Mouse (Mus musculus) colon, adult 2 months (tissue): ENCODE measurements around the gene Cacna1h. TPM values are rescaled to one million over a fixed set of nuclear protein-coding genes. Genes with fewer than 3 reads are reported as not detected.

ENCODE experiments used
- polyA plus RNA-seq: library from polyadenylated mRNA; depleted of rRNA; stranded (reverse); fragments of >200 nt; gene quantifications from 2 replicates; pipeline ENCODE4 v1.2.3, GENCODE M21; 2012; rRNA removed

Cacna1h gene
- polyA plus RNA-seq: 56.5 and 61.8 TPM in 2 replicates

GRCm38 (mm10) chr17:25433617-25434606 is at the start of gene Cacna1h:
Gene Cacna1h (minus strand): TSS chr17:25433783.

GRCm38 (mm10) chr17:25454272-25454671 is 20.7 kb upstream of the Cacna1h start, which contains the start of gene Tekt4:
Gene Tekt4 (plus strand): TSS chr17:25454615.

GRCm38 (mm10) chr17:25368973-25369372 is 64.6 kb downstream of the Cacna1h start, which contains the start of gene Tpsg1:
Gene Tpsg1 (plus strand): TSS chr17:25369273.

GRCm38 (mm10) chr17:25366005-25366404 is 67.6 kb downstream of the Cacna1h start, which contains the start of gene Tpsb2:
Gene Tpsb2 (plus strand): TSS chr17:25366305.

GRCm38 (mm10) chr17:25345462-25345861 is 88.1 kb downstream of the Cacna1h start, which contains the start of gene Tpsab1:
Gene Tpsab1 (minus strand): TSS chr17:25345562.

Other genes with a start within 250 kb of the Cacna1h start
- 13.6 and 15.0 TPM in 2 replicates for gene BC003965, start 249.2 kb downstream of the Cacna1h start, polyA plus RNA-seq
- 11.5 and 12.7 TPM in 2 replicates for gene Unkl, start 245.4 kb downstream of the Cacna1h start, polyA plus RNA-seq
- gene Gnptg, start 193.7 kb downstream of the Cacna1h start, polyA plus RNA-seq: 26.5 and 30.4 TPM in 2 replicates
- 13.5 and 16.3 TPM in 2 replicates for gene Tsr3, start 193.6 kb downstream of the Cacna1h start, polyA plus RNA-seq
- gene Baiap3, start 177.4 kb downstream of the Cacna1h start, polyA plus RNA-seq: 11.4 and 13.3 TPM in 2 replicates
- gene Ube2i, start 159.2 kb downstream of the Cacna1h start, polyA plus RNA-seq: 80.8 and 81.0 TPM in 2 replicates
- gene Prss34, start 135.4 kb downstream of the Cacna1h start, polyA plus RNA-seq: not detected in 2 replicates
- not detected in 2 replicates for gene Prss28, start 125.1 kb downstream of the Cacna1h start, polyA plus RNA-seq
- not detected in 2 replicates for gene Prss29, start 115.1 kb downstream of the Cacna1h start, polyA plus RNA-seq
- not detected in 2 replicates for gene Tpsab1, start 88.2 kb downstream of the Cacna1h start, polyA plus RNA-seq
- gene Tpsb2, start 67.5 kb downstream of the Cacna1h start, polyA plus RNA-seq: 1.6 and 1.8 TPM in 2 replicates
- 180 and 201 TPM in 2 replicates for gene Tpsg1, start 64.5 kb downstream of the Cacna1h start, polyA plus RNA-seq
- 0.16 and 0.48 TPM in 2 replicates for gene Tekt4, start 20.8 kb upstream of the Cacna1h start, polyA plus RNA-seq
- 0.56 and 1.00 TPM in 2 replicates for gene Sstr5, start 63.5 kb upstream of the Cacna1h start, polyA plus RNA-seq
- gene Sox8, start 136.9 kb upstream of the Cacna1h start, polyA plus RNA-seq: 1.0 and 1.8 TPM in 2 replicates
- gene Lmf1, start 145.3 kb upstream of the Cacna1h start, polyA plus RNA-seq: 20.6 and 23.5 TPM in 2 replicates